In genomic region chr9:78629991-78630390, GRCm38 (mm10) we compare ENCODE assay signal across 11 mouse cellular contexts. TPM values are rescaled to one million over a fixed set of nuclear protein-coding genes. Genes with fewer than 3 reads are reported as not detected.
DNase-seq lines count a peak whose midpoint lies in the region; ATAC-seq and TF ChIP-seq lines count a peak whose summit lies in the region.
"Had no signal": no experiment of that assay in that cellular context is flagged by ENCODE, and none has a peak within 500 bp of the region (broad histone marks: within the 10 kb centered on the region; RNA-seq: fewer than 3 reads in every experiment).

No protein-coding gene starts in this region.

- peak overlapping the region; percentile 37 for H3K4me2 ChIP-seq in kidney, embryonic 15.5 days
- H3K4me2 ChIP-seq in stomach, postnatal 0 days (replicated peaks; ENCODE audit: low read depth), result no peak overlapping the region
- H3K4me2 ChIP-seq: liver, embryonic 12.5 days had no signal

- WGBS in kidney, embryonic 15.5 days, result 53% methylated on average over 6 of the region's 6 CpGs
- WGBS in stomach, postnatal 0 days, result 60% methylated on average over 6 of the region's 6 CpGs

- peak; percentile 29 for DNase-seq in embryo, embryonic 11 days
- DNase-seq in embryo, embryonic 10.5 days (ENCODE audit: low spot score), result no peak
- no peak for DNase-seq in kidney, adult 8-10 months
- DNase-seq in testis, postnatal 14 days (ENCODE audit: low spot score), result no peak
- DNase-seq in stomach, postnatal 0 days (ENCODE audit: low spot score), result no peak
- no peak for DNase-seq in frontal cortex, adult 2 months (ENCODE audit: extremely low spot score in 1 of 2, low spot score in 1 of 2)
- DNase-seq: gastrocnemius, postnatal 10 days had no signal

- H3K4me3 ChIP-seq in kidney, embryonic 15.5 days (replicated peaks), result no peak overlapping the region
- peak overlapping the region; percentile 77 for H3K4me3 ChIP-seq in testis, adult 2 months (ENCODE audit: control insufficient read depth, low read depth, low read length)
- no peak overlapping the region for H3K4me3 ChIP-seq in stomach, postnatal 0 days (ENCODE audit: low read depth, low read length)
- H3K4me3 ChIP-seq: liver, embryonic 12.5 days; myocyte had no signal

- no peaks in the 10 kb centered on the region for H3K9me3 ChIP-seq in kidney, embryonic 15.5 days (replicated peaks)
- H3K9me3 ChIP-seq in stomach, postnatal 0 days (ENCODE audit: control insufficient read depth, low read length), result no peaks in the 10 kb centered on the region
- H3K9me3 ChIP-seq: liver, embryonic 12.5 days had no signal

- 0 out of 2 replicates have a peak, but pooled peaks have one; percentile 43 for ATAC-seq in kidney, embryonic 15.5 days (replicated peaks; ENCODE audit: low FRiP score)
- ATAC-seq in stomach, postnatal 0 days (ENCODE audit: low FRiP score, low TSS enrichment), result no peak
- ATAC-seq: liver, embryonic 12.5 days had no signal

- TF ChIP-seq EP300 in stomach, postnatal 0 days (optimal IDR thresholded peaks at IDR 0.05), result no peak

- H3K9ac ChIP-seq in kidney, embryonic 15.5 days, result no peak overlapping the region
- H3K9ac ChIP-seq in stomach, postnatal 0 days (ENCODE audit: low read length), result no peak overlapping the region
- H3K9ac ChIP-seq: liver, embryonic 12.5 days had no signal

- no peaks in the 10 kb centered on the region for H3K27me3 ChIP-seq in kidney, embryonic 15.5 days
- no peaks in the 10 kb centered on the region for H3K27me3 ChIP-seq in testis, adult 2 months (ENCODE audit: control insufficient read depth, insufficient read depth, low read length)
- H3K27me3 ChIP-seq in stomach, postnatal 0 days (ENCODE audit: control insufficient read depth, insufficient read depth, low read length), result no peaks in the 10 kb centered on the region
- H3K27me3 ChIP-seq: liver, embryonic 12.5 days had no signal

- H3K27ac ChIP-seq in kidney, embryonic 15.5 days, result no peak overlapping the region
- no peak overlapping the region for H3K27ac ChIP-seq in testis, adult 2 months (ENCODE audit: control insufficient read depth, insufficient read depth, low read depth, low read length)
- no peak overlapping the region for H3K27ac ChIP-seq in stomach, postnatal 0 days (replicated peaks)
- H3K27ac ChIP-seq: liver, embryonic 12.5 days had no signal

- peak; percentile 19; the same call in 1 of the 2 replicates for TF ChIP-seq POLR2A in testis, adult 2 months (IDR thresholded peaks at IDR 0.05; ENCODE audit: control insufficient read depth, low read depth, low read length)

- H3K36me3 ChIP-seq in kidney, embryonic 15.5 days, result no peaks in the 10 kb centered on the region
- no peaks in the 10 kb centered on the region for H3K36me3 ChIP-seq in testis, adult 2 months (ENCODE audit: control insufficient read depth, insufficient read depth, low read length)
- H3K36me3 ChIP-seq in stomach, postnatal 0 days (ENCODE audit: control insufficient read depth, insufficient read depth, low read length), result no peaks in the 10 kb centered on the region
- H3K36me3 ChIP-seq: liver, embryonic 12.5 days had no signal

- H3K4me1 ChIP-seq in kidney, embryonic 15.5 days, result peaks cover 6% of the 10 kb centered on the region; the same call in 1 of the 2 replicates
- H3K4me1 ChIP-seq in testis, adult 2 months (ENCODE audit: control insufficient read depth, insufficient read depth, low read length), result no peaks in the 10 kb centered on the region
- no peaks in the 10 kb centered on the region for H3K4me1 ChIP-seq in stomach, postnatal 0 days (replicated peaks; ENCODE audit: control insufficient read depth, insufficient read depth)
- H3K4me1 ChIP-seq: liver, embryonic 12.5 days had no signal

- TF ChIP-seq CTCF in testis, adult 2 months (IDR thresholded peaks at IDR 0.05; ENCODE audit: control insufficient read depth, insufficient read depth, insufficient replicate concordance, low read depth, low read length), result no peak
- TF ChIP-seq CTCF in stomach, postnatal 0 days (IDR thresholded peaks at IDR 0.05; ENCODE audit: low read depth), result peak; percentile 59

RNA-seq across cellular contexts. Expression of gene Cd109, which starts 14.6 kb away (rescaled TPM):
- 6.2 and 6.9 TPM in 2 replicates for polyA plus RNA-seq in kidney, embryonic 15.5 days (2015; fragmentation: Nextera tagmentation; extraction: Ambion mirVana)
- polyA plus RNA-seq in testis, adult 2 months (2012; rRNA removed), result 6.1 and 7.6 TPM in 2 replicates
- 13.5 and 13.6 TPM in 2 replicates for polyA plus RNA-seq in stomach, postnatal 0 days (2015; fragmentation: Nextera tagmentation; extraction: Ambion mirVana)
- polyA plus RNA-seq in frontal cortex, adult 2 months (2012; rRNA removed), result 0.17 and 0.22 TPM in 2 replicates

RNA-seq across cellular contexts. Expression of gene Slc17a5, which starts 42.1 kb away (rescaled TPM):
- 17.8 and 18.0 TPM in 2 replicates for polyA plus RNA-seq in kidney, embryonic 15.5 days (2015; fragmentation: Nextera tagmentation; extraction: Ambion mirVana)
- 1.9 and 2.2 TPM in 2 replicates for polyA plus RNA-seq in testis, adult 2 months (2012; rRNA removed)
- polyA plus RNA-seq in stomach, postnatal 0 days (2015; fragmentation: Nextera tagmentation; extraction: Ambion mirVana), result 9.3 and 10.0 TPM in 2 replicates
- 14.7 and 17.1 TPM in 2 replicates for polyA plus RNA-seq in frontal cortex, adult 2 months (2012; rRNA removed)
